Mouse (Mus musculus) right cerebral cortex, postnatal 4 days (tissue): ENCODE data around the gene Dyrk1a.

ENCODE experiments used
- DNase-seq: peaks from one replicate; pipeline ENCODE4 v3.0.0-alpha.2; 2022

Dyrk1a gene

DNA sequence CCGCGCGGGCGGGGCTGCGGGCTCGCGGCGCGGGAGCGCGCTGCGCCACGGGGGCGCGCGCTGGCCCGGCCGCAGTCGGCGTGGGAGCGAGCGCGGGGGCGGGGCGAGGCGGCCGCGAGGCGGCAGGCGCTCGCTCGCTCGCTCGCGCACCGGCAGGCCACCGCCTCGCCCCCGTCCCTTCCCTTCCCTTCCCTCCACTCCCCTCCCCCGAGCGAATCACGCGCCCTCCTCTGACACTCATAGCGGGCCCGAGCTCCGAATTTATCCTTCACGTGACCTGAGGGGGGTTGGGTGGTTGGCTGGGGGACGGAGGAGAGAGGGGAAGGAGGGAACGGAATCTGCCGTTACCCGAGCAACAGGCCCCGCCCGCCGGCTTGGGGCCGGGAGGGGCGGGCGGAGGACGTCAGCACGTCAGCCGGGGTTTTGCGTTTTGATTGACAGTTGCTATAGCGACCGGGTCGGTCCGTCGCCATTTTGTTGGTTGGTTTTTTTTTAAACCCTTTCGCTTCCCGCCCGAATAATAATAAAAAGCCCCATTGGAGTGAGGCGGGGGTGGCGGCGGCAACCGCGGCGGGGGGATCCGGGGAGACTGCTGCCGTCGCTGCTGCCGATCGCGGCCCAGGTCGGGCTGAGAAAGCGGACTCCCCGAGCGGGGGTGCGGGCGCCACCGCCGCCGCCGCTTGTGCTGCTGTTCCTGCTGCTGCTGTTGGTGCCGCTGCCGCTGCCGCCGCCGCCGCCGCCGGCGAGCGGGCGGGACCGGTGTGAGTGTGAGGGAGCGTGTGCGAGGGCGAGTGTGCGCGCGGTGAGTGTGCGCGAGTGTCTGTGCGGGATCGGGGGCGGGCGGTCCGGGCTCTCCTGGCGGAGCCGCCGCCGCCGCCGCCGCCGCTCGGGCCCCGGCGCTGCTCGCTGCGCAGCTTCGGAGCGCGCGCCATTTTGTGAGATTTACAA is at the start of gene Dyrk1a:
Dyrk1a (plus strand) TSS at position 782 of the 948 bp plus-strand sequence.
- peak; percentile 97 for DNase-seq

DNA sequence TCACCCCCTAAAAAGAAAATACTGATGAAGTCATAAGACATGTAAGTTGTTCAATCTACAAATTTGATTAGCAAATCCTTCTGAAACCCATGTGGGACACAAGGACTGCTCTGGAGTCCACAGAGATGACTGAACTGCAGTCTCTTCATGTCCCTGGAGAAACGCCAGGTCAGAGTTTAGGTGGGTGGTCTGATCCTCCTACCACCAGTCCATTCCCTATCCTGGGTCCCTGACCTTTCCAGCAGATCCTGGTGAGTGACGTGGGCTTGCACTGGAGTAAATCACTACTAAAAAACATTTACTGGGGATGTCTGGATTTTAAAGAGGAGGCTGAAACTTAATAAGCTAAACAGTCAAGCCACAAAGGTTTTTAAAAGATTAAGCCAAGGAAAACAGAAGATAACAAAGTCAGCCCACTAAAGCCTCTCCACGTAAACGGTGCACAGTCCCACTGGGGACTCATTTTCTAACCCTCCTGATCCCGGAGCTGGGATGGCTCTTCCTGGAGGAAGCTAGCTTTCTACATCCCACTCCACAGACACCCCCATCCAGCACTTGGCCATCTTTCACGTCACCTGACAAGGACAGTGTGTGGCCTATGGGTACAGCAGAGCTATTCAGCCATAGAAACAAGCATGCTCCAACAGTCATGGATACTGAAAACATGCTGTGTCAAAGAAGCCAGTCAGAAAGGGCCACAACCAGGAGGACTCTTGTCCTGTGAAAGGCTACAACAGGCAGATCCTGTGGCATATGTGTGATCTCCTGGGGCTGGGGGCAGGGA is 46.0 kb upstream of the Dyrk1a start:
- DNase-seq, result no peak

DNA sequence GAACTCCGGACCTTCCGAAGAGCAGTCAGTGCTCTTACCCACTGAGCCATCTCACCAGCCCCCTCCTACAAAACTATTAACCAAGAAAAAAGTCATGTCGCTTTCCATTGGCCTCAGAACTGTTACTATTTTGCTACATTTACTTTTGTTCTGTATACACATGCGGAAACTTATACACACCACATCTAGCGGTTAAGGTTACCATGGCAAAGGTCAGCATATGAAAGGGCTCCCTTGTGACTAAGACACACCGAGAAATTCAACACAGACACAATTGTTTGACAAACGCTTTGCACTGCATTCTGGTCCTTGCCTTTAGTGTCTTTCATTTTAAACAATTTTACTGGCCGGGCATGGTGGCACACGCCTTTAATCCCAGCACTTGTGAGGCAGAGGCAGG is 45.1 kb upstream of the Dyrk1a start:
- DNase-seq, result no peak

DNA sequence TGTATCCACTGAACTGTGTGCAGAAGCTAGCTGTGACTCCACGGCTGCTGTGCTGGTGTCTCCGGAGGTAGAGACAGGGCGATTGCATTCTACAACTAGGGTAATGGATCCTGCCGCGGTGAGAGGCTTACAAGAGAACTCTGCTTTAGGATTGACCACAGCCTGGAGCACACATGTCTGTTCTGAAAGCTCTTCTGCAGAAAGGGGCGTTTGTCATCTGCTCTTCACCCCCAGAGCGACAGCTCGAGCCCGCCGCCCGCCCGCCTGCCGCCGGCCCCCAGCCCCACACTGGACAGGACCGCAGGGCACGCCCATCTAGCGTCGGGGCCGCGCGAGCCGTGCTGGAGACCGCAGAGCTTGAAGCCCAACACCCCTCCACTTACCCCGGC is 43.9 kb upstream of the Dyrk1a start:
- no peak for DNase-seq

DNA sequence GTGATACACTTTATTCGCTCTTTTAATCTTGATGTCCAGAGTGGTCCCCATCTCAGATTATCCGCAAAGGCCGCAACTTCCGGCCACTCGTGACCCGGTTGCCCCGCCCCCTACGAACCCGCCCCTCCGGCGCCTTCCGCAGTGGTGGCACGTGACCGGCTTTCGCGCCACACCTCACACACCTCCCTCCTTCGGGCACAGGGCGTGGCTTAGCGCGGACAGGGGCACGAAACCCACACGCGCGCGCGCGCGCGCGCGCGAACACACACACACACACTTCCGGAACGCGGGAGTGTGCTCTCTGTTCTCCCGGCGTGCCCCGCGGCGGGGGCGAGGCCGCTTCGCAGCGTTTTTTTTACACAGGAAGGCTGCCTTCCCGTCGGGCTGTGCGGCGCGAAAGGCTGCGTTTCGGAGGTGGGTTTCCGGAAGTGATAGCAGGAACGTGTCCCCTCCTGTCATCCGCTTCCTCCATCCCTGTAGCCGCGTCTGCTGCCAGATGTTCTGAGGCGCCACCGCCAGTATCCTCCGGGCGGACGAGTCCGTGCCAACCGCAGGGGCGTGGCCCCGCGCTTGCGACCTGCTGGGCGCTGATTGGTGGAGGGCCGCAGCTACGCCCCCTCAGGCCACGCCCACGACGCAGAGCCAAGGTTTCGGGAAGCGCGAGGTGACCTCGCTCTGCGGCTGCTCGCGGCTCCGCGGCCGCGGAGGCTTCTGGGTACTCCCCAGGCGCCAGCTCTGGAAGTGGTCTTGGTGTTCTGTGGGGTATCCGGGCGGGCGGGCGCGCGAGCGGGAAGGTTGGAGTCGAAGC is 43.3 kb upstream of the Dyrk1a start, which contains the start of gene Vps26c:
Vps26c (minus strand) TSS at position 487 of the 808 bp plus-strand sequence.
- peak; percentile 94 for DNase-seq

DNA sequence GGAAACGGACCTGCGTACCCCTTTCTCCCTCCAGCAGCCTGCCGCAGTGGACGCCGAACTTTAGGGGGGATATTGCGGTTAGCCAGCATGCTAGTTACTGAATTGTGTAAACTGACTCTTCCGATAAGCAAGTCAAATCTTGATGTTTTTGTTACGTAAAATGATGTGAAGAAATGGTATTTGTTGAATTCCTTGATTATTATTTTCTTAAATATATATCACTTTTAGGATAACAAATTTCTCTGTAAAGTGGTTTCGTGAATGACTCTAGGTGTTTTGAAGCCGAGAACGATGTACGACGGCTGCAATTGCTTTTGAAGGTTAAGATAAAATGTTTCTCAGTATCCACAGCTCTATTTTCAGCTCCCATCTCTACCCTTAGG is 42.7 kb upstream of the Dyrk1a start:
- no peak for DNase-seq

DNA sequence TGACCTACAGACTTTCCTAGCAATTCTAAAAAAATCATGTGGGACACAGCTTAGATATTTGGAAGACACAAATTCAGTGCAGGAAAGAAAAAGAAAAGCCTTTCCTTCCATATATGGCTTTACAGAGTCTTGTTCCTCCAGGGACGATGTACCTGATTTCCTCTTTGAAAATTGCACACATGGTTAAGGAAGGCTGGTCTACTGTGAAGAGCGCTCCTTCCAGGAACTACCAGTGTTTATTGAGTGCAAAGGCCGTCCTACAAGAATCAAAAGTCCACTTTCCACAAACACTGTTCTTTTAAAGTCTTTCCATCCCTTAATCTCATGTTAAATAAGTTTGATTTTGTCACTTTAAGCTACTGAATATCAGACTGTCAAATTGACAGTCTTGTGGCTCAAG is 42.3 kb upstream of the Dyrk1a start:
- DNase-seq, result no peak

DNA sequence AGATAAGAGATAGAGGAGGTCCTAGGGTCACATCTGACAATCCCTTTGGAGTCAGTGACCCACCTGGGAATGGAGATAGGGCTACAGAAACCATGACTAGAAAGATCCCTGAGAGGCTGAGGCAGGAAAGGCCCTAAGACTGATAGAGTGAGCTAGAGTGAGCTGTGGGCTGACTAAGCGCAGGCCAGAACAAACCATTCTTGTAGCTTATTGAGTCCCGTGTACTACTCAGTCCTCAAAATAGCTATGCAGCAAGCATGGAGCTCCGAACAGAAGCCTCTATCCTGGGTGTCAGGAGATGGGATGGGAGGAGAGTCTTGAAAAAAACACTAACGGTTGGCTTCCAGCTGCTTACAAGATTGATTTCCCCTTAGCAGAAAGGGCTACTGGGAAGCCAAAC is 38.5 kb upstream of the Dyrk1a start:
- no peak for DNase-seq

DNA sequence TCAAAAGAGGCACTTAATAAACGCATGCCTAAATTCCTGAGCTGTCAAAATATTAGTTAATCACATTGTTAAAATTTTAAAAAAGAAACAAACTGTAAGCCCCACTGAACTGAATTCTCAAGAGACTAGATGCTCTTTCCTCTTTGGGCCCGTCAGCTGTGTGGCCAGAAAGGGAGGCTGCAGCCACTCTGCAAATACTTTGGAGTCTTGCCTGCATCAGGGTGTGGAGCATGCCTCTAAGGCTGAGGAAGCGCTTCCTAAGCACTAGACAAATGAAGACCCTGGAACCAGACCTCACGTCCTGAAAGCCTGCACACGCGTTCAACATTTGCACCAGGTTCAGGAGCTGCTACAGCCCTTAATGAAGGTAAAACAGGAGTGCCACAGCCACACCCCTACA is 36.1 kb upstream of the Dyrk1a start:
- DNase-seq, result no peak

DNA sequence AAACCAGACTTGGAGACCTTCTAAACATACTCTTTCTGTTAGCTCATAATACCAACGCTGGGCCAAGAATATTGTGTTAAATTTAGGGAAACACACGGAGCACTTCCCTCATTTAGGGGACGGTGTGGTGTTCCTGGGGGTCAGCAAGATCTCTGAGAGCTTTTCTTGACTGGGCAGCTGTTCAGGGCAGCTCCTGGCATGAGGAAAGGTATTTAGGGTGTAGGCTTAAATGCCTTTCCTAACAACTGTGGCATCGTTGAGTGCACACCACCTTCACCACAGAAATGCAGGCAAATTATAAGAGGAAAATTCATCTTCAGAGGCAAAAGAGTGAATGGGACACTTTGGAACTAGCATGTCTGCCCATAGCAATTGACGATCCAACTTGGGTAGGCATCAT is 34.1 kb upstream of the Dyrk1a start:
- DNase-seq, result no peak

DNA sequence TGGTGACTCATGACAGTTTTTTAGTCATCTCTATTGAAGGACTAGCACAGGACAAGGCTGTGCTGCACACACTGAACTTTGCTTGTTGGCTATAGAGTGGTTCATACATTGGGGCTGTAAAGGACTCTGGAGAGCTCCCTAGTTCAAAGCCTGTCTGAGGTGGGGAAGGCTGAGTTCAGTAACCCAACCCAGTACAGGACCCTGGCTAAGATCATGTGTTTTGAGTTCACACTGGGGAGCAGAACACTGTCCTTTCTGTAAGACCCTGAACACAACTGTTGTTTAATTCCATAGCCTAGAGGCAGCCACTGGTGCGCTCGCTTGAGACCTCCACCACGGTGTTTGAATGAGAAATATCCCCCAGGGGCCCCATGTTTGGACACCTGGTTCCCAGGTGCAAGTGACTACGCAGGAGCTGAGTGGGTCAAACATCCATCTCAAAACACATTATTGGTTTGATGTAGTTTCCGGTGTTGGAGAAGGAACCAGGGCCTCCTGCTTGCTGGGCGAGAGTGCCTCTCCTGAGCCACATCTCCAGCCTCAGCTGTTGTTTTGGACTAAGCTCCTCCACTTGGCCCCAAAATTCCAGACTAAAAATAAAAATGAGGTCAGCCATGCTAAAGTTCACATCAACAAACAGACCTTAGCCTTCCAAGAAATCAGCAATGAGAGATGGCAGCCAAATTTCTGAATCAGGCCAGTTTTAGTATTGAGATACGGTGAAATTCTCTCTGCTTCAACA is 33.2 kb upstream of the Dyrk1a start:
- no peak for DNase-seq

DNA sequence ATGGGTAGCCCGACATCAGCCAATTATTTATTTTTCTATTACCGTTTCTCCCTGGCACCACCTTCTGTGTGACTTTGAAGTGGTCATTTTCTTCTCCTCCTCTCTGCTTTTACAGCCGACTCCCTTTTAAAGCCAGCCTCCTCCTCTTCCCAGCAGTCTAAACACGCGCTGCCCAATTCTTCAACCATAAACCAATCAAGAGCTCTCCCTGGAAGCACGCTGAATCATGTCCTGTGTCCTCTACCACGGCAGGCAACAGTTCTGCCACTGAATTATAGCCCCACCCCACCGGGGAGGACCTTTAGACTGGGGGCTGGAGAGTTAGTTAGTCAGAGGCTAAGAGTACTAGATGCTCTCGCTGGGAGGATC is 32.7 kb upstream of the Dyrk1a start:
- DNase-seq, result no peak

DNA sequence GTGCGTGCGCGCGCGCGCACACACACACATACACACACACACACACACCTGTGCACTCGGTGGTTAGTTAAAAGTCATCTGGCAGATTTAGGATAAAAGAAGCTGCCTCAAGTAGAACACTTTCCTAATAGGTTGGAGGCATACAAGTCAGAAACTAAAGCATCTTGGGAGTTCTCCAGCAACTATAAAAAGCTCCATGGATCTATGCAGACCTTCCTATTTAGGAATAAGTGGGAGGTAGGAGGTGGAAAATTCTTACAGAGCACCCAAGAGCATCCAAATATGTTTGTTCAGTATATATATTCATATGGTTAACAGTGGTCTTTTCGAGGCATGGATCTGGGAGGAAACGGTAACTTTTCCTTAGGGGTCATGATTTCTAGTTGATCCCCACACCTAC is 29.7 kb upstream of the Dyrk1a start:
- no peak for DNase-seq

DNA sequence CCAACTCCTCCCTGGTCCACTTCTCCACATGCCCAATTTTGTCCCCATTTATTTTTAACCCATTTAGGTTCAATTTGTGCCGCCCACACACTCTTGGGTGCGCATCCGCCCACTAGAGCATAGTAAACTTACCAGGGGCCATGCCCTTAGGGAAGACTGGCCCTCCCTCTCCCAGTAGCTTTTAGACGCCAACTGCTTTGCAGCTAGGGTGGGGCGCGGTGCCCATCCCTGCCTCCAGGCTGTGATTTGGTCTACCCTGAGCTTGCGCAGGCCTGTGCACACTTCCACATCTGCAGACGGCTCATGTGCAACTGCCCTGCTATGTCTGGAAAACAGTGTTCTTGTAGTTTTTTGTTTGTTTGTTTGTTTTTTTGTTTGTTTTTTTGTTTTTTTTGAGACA is 26.9 kb upstream of the Dyrk1a start:
- no peak for DNase-seq

DNA sequence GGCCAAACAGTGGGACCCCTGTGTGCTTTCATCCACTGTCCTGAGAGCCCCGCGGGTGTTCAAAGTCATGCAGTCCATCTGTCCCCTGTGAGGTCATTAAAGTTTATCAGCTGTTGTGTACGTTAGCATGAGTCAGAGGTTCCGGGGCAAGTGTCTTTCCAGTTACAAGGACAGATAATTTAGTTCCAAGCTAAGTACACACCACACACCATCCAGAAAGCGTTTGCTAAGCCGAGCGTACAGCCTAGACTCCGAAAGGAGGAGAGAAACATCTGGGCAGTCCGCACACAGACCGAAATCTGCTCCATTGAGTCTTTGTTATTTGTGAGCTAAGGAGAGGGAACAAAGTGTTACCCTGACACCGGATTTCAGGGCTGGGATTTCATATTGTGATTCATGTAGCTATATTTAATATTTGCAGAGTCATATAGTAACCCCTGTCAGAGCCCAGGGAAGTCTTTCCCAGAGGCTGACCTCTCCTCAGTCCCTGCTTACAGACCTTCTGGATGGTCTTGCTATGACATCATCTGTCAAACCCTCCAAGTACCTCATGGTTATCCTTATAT is 25.2 kb upstream of the Dyrk1a start:
- DNase-seq, result no peak

DNA sequence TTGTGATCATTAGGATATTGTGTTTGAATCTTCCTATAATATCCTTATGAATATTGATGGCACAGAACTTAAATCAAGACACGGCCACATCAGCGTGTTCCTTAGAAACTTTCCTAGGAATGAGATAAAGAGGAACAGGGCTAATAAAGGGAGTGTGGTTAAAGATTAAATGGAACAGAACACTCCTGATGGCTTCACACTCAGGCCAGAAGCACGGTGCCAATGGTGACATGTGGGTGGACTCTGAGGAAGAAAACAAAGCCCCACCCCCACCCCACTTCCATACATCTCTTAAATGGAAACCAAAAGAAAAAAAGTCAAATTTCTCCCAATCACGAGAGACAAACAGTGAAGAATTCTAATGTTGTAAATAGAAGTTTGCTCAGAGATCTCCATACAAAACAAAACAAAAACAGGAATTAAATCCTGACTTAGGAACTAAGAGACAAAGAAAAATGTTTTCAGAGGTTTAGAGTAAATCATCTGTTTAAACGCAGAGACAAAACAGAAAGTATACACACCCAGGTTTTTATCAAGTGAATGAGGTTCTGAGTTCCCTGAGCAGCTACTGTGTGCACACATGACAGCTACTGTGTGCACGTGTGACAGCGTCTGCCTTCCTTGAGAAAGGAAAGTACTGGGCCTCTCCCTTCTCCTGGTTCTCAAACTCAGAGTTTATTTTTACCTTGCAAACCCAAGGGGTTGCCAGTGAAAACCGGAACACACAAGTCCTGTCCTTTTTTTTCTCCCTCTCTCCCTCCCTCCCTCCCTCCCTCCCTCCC is 23.8 kb upstream of the Dyrk1a start:
- no peak for DNase-seq

DNA sequence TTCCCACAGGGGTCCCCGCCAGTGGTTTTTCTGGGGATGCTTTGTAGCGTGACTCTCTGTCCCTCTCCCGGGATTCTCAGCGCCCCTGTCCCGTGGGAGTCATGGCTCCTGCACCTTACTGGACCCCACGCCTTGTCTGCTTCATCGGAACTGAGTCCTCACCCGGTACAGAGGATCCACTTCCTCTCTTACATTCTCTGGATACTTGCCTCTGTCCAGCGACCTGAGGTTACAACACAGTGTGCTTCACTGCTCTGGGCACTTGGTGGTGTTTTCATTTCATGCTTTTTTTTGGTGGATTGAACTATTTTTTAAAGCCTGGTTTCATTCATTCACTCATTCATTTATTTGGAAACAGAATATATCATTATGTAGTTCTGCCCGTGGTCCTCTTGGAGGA is 20.0 kb upstream of the Dyrk1a start:
- DNase-seq, result no peak

DNA sequence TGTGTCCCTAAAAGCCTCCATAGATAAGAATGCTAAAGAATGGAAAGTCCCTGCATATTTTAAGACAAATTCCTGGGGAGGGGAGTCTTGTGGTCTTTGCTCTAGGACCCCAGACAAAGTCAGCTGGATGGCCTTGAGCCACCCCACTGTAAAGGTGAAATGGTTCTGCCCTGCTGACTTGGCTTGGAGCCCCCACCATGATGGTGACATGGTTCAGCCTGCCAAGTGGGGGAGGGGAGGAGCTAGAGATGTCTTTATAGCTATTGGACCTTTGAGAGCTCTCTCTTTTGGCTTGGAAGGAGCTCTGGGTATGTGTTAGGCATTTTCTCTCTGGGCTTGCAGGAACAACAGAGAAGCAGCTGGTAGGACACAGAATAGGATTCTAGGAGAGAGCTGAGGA is 17.9 kb upstream of the Dyrk1a start:
- no peak for DNase-seq

DNA sequence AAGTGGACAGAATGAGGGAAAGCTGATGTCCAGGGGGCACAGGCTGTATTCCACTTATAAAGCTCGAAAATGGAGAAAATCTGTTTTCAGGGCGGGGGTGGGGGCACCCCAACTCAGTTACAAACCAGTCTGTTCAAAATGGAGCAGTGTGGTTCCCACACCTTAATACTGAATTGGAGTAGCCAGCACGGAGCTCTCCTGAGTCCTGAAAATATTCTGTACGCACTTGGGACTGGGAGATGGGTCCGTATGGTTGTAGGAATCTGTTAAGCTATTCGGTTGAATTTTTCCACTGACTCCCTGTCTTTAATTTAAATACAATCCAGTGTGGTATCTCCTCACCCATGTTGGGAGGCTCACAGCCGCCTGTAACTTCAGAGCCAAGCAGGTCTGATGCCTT is 14.5 kb upstream of the Dyrk1a start:
- DNase-seq, result no peak

DNA sequence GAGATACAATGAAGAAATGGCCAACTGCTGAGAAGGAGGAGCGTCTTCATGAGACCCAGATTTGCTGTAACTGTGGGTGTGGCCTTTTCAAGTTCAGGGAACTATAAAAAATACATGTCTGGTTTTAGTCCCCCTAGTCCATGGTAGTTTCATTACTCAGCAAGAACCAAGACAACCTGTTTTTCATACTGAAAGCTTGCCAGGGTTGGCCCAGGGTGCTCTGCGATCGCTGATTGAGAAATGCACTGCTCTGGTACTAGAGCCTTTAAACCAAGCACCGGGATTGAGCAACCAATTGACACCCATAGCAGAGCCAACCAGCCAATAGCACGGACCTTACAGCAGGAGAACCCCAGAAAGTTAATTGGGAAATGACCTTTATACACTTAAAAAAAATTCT is 13.6 kb upstream of the Dyrk1a start:
- no peak for DNase-seq

DNA sequence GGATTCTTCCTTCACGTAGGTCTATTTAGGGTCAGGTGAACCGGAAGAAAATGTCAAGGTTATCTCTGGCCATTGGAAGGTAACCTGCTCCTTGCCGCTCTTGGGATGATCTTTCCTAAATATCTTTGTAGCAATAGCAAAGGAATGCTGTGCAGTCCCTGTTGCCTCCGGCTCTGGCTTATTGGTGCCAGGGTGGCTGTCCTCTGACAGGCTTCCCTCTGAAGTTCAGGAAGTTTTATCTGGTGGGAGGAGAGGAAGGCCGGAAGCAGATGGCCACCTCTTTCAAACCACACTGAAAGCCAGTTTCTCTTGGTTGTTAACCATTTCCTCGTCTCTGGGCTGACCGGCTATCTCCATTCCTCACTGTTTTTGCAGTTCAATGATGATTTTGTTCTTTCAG is 10.5 kb upstream of the Dyrk1a start:
- no peak for DNase-seq
